Mouse (Mus musculus) cerebellum, adult 18-20 months (tissue): ENCODE data around the gene Kcnj3.

Experiments
- DNase-seq, 2 experiments: peaks; one replicate each; pipeline ENCODE4 v3.0.0; 2021

The Kcnj3 gene

GRCm38 (mm10) chr2:55517297-55517696, 81.5 kb downstream of the Kcnj3 start:
- no peak for DNase-seq

GRCm38 (mm10) chr2:55532738-55533491, 97.1 kb downstream of the Kcnj3 start:
- peak in 1 of 2 experiments; percentile 9 for DNase-seq

- DNase-seq = no peak
Measured at GRCm38 (mm10) chr2:55534946-55535345, 99.2 kb downstream of the Kcnj3 start.

- DNase-seq = no peak
Measured at GRCm38 (mm10) chr2:55535482-55535881, 99.7 kb downstream of the Kcnj3 start.

- DNase-seq = no peak
Measured at GRCm38 (mm10) chr2:55547612-55548011, 111.8 kb downstream of the Kcnj3 start.

- no peak for DNase-seq
Measured at GRCm38 (mm10) chr2:55558368-55558985, 122.7 kb downstream of the Kcnj3 start.

GRCm38 (mm10) chr2:55569291-55569690, 133.5 kb downstream of the Kcnj3 start:
- no peak for DNase-seq

- no peak for DNase-seq
Measured at GRCm38 (mm10) chr2:55571425-55571824, 135.7 kb downstream of the Kcnj3 start.

GRCm38 (mm10) chr2:55580286-55580685, 144.5 kb downstream of the Kcnj3 start:
- no peak for DNase-seq

- DNase-seq = no peak
Measured at GRCm38 (mm10) chr2:55591226-55591988, 155.6 kb downstream of the Kcnj3 start.
